Mouse (Mus musculus) kidney, postnatal 25 days (tissue): Measurements from ENCODE around the gene Eml5.

Source experiments
- DNase-seq, 2 experiments: peaks; one replicate each; pipeline ENCODE4 v3.0.0; 2021; ENCODE audit warnings: mixed read lengths in 2 of 2

The Eml5 gene

DNA sequence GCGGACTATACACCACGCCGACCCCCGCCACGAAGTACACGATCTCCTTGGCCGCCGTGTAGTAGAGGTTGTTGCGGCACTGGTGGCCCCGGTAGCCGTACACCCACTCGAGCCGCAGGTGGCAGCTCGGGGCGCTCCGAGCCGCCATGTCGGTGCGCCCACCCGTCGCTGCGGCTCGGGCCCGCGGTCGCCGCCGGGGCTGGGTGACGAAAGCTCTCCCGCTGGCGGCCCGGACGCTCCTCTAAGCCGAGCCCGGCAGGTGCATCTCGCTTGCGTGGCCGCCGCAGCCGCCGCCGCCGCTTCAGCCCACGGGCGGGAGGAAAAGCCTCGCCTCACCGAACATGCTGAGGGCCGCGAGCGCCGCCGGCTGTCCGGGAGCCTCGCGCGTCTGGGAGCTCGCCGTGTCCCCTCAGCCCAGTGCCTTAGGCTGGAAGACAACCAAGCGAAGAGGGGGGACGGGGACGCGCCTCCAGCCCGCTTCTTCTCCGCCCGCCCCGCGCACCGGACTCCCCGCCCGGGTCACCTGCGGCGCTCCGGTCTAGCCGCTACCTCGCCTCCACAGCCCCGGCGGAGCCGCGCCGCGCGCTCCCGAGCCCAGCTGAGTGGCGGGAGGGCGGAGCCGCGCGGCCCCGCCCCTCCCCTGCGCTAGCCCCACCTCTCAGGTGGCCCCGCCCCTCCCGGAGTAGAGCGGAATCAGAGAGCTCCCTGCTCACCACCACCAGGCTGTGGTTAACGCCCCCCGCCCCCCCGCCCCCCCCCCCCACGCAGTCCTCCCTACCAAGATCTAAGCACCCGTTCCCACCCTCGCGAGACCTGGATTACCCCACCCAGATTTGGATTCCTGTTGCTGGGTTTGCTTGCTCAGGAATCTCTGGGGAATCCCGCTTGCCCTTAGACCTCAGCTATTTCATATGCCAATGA, at the start of gene Eml5:
Eml5 (minus strand) TSS at position 604 of the 921 bp plus-strand sequence.
- DNase-seq: peak; percentile 84 to 93

DNA sequence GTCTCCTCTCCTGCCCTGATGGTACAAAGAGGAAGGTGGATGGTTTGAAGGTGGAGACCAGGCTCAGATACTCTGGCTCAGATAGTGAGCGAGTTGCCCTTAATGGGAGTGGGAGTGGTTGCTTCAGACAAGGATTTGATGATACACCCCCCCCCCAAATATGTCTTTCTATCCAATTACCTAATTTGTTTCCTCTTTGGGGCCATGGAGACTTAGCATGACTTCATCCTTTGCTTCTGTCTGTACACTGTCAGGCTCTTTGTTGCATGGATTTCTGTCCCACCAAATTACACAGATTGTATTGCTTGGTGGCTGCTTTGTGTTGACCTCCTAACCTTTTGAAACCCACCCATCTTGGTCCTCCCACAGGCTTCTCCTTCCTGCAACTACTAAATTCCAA, 31.6 kb upstream of the Eml5 start:
- no peak for DNase-seq

DNA sequence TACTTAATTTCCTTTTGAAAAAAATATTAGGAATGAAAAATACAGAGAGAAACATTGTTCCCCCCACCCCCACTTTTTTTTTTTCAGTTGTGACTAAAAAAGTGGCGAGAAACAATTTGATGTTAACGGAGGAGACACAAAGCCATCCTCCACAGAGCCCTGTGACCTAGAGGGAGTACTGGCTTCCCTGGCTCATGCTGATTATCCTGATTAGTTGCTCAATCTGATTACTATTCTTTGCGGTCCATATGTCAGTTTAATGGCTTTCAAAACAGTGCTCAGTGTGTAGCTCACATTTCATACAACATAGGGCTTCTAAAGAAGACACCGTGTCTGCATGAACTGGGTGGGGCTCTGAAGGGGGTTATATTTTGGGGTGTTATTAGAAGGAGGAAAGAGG, 31.2 kb upstream of the Eml5 start:
- no peak for DNase-seq

DNA sequence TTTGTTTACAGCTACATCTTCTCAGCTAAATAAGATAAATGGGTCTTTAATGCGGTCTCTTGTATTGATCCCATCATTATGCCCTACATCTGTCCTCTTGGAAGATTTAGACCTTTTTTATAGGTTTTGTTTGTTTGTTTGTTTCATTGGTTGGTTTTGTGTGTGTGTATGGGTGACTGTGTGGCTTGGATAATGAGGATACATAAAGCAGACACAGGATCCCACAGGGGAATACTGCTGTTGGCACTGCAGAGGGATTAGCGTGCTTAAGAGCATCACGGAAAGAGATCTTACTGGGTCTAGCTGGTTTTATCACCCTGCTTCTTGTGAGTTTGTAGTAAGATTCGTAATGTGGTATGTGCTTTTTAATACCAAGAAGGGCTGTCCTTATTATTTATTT, 29.9 kb upstream of the Eml5 start:
- no peak for DNase-seq

DNA sequence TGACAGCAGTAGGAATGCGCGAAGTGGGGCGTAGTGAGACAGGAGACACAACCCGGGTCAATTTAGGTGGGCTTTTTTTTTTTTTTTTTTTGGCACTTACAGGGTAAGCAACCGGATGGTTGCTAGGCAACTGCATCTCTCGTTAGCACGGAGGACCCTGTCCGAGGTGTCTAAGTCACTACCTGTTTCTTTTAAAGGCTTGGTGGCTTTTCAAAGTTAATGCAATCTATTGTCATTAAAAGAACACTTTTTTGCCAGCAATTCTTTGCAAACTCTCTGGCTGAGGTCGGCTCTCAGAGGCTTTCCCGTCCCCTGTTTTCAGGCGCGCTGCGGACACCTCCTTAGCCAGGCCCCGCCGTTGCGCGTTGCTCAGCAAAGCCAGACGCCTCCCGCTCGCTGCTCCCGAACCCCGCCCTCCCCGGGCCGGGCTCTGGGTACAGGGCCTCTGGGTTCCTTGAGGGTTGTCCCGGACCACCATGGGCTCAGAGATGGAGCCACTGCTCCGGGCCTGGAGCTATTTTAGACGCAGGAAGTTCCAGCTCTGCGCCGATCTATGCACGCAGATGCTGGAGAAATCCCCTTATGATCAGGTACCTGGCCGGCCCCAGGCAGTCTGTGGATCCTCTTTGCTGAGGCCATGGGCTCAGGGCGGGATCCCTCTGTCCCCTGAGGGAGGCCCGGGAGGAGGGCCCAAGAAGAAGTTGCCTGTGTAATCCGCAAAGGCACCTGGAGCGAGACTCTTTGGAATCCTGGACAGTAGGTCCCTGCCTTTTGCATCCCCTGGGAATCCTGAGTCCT, 19.1 kb upstream of the Eml5 start, which contains the start of gene Ttc8:
Ttc8 (plus strand) TSS at position 381 of the 798 bp plus-strand sequence.
- DNase-seq: peak; percentile 88 to 94

DNA sequence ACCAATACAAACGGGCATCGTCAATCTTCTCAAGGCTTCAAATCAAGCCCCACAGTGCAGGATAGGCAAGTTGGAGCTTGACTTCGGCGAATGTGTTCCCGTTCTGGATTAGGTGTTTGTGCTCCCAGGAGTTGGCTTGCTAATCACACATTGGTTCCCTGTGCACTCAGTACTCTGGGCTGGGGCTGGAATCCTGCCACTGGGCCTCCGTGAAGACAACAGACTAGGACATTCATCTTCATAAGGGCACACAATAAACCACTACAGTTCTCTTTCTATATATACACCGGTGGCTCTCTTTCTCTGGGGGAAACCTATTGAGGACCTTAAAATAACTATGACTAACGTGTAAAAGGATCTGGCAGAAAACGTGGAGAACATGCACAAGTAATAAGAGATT, 8.8 kb upstream of the Eml5 start:
- no peak for DNase-seq

DNA sequence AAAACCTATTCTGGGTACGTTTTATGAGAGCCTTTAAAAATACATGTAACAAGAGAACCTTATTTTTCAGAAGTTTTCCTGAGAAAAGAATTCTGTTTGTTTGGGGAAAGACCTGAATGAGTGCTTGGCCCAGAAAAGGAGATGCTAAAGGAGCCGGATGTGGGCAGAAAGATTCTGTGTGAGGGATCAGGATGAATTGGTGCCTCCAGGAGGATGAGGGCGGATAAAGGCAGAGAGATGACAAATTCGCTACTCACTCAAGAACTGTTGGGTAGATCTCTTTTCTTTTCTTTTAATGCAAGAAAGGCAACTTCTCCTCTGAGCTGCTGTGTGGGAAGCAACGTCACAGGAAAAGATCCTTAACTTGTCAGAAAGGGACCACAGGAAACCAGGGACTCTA, 4.2 kb upstream of the Eml5 start:
- DNase-seq: no peak

DNA sequence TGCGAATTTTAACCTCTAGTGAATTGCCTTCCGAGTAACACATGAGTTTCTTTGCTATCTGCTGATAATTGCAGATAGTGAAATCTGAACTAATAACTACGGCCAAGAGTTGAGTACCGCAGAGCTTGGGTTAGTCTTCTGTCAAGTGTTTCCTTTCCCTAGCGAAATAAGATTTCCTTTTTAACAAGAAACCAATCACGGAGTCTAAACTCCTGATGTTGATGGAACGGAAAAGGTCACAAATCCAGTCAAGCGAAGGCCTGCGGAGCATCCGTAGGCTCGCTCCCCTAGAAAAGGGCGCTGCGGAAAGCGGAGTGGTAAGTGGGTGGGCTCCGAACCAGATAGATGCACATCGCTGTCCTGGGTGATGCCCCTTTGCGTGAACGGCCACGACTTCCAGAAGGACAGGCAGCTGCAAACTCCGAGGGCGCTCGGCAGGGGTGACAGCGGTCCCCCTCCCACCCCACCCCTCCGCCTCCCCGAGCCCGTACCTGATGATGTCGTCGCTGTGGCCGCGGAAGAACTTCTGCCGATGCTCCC, 873 bp downstream of the Eml5 start:
- peak in 1 of 2 experiments; percentile 36 for DNase-seq

DNA sequence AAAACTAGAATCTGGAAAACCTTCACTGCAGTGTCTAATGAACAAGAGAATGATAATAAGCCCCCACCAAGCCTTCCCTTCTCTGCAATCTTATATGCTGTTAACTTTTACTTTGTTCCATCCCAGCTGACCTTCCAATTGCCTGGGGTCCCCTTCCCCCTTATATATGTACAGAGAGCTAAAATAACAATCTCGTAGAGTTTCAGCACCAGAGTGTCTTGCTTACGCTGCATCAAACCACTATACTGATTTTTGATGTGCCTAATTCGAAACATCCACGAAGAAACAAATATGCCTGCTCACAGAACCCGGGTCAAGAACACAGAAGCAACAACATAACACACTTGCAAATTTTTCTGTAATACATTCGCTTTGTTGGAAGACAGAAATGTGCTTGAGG, 1.6 kb downstream of the Eml5 start:
- DNase-seq: no peak

DNA sequence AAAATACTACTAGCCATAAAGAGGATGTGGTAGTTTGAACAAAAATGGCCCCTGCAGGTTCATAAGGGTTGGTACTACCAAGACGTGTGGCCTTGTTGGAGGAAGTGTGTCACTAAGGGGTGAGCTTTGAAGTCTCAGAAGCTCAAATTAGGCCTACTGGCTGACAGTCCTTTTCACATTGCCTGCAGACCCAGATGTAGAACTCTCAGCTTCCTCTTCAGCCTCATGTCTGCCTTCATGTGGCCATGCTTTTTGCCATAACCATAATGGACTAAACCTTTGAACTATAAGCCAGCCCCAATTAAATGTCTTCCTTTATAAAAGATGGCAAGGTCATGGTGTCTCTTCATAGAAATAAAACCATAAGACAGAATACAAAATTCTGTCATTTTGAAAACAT, 4.5 kb downstream of the Eml5 start:
- DNase-seq: no peak

DNA sequence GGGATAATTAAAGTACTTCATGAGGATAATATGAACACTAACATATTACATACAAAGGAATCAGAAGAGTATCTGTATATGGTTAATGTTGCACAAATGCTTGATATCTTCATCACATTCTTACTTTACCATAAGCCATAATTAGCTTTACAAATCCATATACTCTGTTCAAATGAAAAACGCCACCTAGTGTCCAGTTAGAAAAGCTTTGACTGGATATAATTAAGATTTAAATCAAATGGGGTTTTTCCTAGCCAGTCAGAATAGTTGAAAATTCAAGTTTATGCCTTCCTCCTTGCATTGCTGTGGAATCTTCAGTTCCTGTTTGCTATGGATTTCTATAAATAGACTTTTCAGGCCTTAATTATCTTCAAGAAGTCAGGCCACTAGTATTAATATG, 16.8 kb downstream of the Eml5 start:
- DNase-seq: no peak

DNA sequence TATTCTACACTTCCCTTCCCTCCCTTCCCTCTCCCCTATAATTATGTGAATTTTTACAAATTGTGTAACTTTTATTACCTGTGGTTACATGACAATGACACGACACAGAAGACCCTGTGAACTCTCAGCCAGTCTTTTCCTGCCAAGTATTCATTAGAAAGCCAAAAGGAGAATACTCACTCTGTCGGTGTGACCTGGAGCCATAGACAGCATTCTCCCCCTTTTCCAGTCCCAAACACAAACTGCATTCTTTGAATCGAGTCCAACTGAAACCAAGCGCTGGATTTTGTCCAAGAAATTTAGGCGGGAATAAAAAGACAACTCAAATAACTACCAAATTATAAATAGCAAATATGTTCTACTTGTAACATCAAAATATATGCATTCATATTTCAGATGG, 19.5 kb downstream of the Eml5 start:
- DNase-seq: no peak

DNA sequence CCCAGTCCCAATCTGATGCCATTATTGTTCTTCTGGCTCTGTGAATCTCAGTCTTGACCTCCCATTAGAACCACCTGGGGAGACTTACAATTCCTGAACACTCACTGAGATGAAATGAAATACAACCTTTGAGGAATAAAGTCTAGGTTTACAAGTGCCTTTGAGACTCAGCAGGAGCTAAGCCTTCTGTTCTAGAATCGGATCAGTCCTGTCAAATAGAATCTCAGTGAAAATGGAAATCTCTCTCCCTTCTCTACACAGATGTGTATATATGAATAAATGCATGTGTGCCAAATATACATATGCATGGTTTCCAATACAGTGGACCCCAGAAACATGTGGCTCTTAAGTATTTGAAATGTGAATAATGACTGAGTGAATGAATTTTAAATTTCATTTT, 22.6 kb downstream of the Eml5 start:
- no peak for DNase-seq

DNA sequence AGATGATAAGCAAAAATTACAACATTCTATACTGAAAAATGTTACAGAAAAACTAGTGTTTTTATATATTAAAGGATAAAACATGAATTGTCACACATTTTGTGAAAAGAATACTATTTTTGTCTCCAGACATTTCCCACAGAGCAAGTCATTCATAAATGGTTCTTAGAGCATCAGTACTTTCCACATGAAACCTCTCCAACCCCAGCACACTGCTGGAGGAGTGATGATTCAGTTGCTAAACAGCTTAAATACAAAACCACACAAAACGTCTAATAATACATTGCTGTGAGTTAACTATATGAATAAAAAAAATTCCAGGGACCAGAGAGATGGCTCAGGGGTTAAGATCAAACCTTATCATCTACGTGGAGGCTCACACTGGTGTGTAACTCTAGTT, 26.1 kb downstream of the Eml5 start:
- no peak for DNase-seq

DNA sequence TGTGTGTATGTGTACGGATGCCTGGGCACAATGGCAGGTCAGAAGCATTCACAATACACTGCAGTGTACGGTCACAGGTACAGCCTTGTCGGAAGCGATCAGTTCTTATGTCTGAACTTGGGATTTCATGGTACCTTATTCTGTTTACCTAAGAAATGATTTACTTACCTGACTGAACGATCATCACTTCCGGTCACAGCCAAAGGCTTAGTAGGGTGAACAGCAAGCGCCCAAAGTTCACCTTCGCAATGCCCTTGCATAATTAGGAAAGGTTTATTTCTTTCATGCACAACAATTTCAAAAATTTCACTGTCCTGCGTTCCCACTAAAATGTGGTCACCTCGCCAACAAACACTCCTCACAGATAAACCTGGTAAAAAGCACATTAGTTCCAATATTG, 28.4 kb downstream of the Eml5 start:
- DNase-seq: no peak

DNA sequence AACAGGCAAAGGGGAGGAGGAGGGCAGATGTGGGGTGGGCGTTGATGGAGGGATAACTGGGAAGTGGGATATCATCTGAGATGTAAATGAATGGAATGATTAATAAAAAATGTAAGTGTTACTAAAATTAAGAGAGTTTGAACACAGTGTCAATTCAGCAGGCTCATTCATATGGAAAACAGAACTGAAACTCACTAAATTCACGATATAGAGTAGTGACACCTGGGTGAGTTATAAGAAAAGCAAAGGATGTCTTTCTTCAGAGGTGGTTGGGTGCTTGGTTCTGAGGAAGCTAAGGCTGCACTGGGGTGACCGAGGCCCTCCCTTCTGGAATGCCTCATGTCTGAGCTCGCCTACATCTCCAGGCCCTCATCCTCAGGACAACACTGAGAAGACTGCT, 37.8 kb downstream of the Eml5 start:
- no peak for DNase-seq

DNA sequence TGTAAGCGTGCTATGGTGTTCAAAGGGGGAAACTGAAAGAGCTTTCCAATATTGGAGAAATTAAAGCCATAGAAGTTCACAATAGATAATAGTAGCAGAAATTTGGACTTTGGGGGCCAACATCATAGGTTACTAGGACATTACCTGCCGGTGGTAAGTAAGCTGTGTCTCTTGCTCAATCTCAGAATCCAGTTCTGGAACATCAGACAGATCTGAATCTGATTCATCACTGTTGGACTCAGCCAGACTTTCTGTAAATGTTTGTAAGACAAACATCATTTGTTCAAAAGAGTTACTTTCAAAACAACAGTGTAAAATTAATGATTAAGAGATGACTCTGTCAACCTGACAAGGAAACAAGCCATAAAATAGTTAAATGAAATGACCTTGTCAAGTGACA, 41.0 kb downstream of the Eml5 start:
- no peak for DNase-seq

DNA sequence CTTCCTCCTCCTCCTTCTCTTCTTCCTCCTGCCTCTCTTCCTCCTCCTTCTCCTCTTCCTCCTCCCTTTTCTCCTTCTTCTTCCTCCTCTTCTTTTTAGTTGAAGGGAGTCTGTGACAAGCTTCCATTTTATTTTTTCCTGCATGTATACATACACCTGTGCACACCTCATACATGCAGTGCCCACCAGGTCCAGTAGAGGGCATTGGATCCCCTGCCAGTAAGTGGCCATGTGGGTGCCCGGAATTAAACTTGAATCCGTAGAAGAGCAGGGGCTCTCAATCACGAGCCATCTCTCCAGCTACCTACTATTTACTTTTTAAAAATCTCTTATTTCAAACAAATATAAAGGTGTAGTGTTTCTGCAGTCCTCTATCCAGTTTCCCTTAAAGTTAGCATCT, 50.5 kb downstream of the Eml5 start:
- peak; percentile 75 to 82 for DNase-seq

DNA sequence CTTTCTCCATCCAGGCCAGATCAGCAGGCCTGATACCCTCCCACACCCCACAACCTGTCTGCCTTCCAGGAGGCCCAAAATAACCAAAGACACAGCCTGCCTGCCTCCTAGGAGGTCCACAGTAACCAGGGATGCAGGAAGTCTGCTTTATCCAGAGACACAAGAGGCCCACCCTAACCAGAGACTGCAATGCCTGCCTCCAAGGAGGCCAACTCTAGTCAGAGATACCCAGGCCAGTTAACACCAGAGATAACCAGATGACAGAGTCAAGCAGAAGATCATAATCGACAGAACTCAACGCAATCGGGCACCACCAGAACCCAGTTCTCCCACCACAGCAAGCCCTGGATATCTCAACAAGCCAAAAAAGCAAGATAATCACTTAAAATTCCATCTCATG, 56.5 kb downstream of the Eml5 start:
- no peak for DNase-seq

DNA sequence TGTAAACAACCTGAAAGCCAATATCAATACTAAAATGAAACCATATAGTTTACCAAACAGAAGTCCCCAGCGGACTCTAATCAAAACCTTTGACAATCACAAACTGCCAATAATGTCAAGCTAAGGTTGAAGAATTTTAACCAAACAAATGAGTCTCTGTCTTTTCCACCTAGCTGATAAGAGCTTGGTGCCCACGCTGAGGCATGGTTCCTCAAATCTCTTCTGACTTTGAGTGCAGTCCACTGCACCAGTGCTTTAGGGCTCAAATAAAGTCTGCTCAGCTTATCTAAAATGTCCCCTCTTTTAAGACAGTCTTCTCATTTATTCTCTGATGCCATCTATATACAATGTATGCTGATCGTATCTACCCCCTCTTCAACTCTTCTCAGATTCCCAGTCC, 61.1 kb downstream of the Eml5 start:
- DNase-seq: no peak

DNA sequence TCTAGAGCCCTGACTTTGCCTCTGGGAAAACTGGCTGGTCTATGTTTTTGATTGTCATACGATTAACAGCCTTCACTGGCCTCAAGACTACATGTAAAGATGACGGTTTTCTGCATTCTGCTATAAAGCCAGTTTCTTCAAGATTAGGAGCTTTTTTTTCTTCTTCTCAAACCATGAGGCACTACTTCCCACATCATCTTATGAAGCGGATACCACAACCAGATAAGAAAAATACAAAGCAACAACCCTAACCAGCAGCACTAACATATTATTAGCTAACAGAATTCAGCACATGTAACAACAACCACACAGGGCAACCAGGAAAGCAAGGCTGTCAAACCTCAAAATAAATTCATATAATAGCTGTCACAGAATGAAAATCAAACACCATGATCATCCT, 63.3 kb downstream of the Eml5 start:
- DNase-seq: no peak

DNA sequence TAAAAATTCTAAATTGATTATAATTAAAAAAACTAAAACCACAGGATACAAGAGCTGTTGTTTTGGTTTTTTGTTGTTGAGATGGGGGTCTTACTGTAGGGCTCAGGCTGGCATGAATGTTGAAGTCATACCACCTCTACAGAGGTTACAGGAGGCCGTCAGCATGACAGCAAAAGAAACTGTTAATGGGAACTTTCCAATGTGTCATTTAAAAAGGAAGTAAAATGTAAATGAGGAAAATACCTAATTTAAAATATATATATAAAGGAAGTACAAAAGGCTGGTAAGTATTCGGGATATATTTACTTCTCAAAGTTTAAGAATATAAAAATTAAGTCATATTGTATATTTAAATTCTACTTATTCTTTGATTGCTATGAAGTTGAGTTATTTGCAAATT, 65.8 kb downstream of the Eml5 start:
- DNase-seq: no peak

DNA sequence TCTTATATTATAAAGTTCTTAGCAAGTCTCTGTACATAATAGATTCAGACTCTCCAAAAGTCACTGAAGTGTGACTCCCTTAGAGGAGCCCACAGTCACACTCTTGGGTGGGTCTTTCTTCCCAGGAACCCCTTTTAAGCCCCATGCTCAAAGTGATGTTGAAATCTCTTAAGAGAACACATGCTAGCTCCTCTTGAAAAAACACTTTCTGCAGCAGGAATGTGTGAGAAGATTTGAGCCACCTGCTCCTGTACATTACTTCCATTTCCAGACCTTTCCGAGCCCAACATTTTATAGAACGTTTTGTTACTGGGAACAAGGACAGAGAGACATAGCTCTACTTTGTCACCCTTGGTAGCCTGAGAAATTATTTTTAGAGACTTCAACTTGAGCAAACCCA, 66.4 kb downstream of the Eml5 start:
- no peak for DNase-seq

DNA sequence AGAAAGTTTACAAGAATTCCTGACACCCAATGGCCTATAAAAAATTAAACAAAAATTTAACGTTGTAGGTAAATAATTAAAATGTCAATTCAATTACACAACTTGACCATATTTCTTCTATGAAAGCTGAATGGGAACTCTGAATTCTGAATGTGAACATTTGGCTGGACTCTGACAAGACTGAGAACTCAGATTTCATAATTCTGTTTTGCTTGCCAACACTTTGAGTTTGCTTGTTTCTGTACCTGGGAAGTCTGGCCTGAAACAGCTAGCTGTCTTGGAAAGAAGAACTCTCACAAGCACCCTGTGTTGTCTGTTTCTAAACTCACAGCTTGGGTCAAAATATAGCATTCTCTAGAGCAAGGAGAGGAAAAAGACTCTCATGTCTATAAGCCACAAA, 67.4 kb downstream of the Eml5 start:
- DNase-seq: no peak
